Mouse (Mus musculus): Measurements from ENCODE around the gene Mrpl45.
"Not testable (repeated sequence)": the region's sequence is repeated elsewhere in the genome, so short reads cannot be mapped to it uniquely, and the experiment has no call there.

Mrpl45 gene

DNA sequence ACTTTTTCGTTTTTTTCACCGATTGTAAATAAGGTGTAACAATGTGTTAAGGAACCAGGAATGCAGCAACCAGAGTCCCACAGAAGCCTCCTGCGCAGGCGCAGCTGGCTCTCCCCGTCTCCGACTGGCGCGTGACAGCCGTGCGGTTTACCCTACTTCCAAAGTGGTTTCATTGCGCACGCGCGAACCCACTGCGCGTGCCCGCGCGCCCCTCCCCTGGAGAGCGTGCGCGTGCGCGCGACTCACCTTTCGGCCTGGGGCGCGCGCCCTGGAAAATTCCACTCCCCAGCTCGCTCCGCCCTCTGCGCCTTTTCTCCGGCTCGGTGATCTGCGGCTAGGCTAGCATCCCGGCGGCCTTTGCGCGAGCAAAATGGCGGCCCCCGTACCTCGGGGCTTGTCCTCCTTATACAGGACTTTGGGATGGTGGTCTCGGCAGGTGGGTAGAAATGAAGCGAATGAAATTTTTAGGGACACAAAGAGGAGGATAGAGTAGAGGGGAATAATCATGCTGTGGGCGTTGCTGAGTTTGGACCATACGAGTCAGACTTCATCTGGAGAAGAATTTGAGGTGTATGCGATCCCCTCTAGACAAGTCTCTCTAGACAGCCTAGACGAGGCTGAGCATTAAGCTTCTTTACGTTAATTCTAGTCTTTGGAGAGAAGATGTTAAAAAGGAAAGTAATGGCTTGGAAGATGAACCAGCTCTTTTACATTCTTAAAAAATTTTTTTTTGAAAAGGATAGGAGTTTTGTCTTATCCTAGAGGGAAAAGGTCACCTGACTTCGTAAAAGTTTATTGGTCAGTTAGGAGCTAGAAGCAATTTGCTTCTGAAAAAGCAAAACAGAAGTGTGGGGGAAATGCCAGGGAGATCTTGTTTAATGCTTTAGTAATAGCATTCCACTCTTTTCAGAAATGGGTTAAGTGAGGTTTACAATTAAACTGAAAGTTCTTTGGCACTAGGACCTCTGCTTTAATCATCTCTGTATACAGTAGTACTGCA, at the start of gene Mrpl45:
TSS of gene Mrpl45 (plus strand) at position 213 of the 1,000 bp plus-strand sequence.
- DNase-seq (ENCODE audit: low read depth in 2 of 2, low spot score in 2 of 2): peak; percentile 98 to 99

DNA sequence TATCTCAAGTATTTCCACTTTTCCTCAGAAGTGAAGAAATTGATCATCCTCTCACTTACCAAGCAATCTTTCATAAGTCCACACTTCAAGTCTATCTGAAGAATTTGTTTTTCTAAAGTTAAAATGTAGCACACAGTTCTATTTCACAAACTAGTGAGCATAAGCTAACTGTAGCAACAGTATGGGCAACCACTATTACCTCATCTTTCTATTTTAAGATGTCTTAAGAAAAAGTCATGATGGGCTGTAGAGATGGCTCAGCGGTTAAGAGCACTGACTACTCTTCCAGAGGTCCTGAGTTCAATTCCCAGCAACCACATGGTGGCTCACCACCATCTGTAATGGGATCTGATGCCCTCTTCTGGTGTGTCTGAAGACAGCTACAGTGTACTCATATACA, 49.0 kb upstream of the Mrpl45 start:
- DNase-seq (ENCODE audit: low read depth in 2 of 2, low spot score in 2 of 2): not testable (repeated sequence)

DNA sequence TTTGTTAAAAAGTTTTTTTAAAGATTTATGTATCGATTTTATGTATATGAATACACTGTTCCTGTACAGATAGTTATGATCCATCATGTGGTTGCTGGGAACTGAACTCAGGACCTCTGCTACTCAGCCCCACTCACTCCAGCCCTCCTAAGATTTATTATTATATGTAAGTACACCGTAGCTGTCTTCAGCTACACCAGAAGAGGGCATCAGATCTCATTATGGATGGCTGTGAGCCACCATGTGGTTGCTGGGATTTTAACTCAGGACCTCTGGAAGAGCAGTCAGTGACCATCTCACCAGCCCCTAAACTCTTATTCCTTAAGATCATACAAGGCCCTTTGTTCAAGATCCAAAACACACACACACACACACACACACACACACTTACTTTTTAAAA, 45.5 kb upstream of the Mrpl45 start:
- not testable (repeated sequence) for DNase-seq (ENCODE audit: low read depth in 2 of 2, low spot score in 2 of 2)

DNA sequence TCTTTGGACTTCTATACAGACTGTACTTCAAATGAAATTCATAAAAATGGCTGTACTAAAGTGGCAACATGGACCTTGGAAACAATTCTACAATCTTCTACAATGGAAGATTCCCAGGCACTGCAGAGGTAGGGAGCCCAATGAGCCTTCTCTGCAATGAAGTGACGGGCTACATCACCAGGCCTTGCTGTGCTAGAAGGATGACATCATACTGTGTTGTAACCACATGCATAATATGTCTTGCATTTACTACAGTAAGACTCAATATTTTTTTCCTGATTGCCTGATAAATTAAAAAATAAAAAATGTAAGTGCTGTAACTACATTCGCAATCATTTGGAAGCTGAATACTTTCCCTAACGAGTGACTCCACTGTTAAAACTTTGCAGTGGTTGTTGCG, 42.7 kb upstream of the Mrpl45 start:
- no peak for DNase-seq (ENCODE audit: low read depth in 2 of 2, low spot score in 2 of 2)

DNA sequence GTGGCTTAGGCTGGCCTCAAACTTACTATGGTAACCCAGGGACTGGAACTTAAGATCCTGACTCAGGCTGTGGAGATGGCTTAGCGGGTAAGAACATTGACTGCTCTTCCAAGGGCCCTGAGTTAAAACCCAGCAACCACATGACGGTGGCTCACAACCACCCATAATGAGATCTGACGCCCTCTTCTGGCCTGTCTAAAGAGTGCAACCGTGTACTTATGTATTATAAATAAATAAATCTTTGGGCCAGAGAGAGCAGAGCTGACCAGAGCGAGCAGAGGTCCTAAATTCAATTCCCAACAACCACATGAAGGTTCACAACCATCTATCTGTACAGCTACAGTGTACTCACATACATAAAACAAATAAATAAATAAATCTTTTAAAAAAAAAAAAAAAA, 41.9 kb upstream of the Mrpl45 start:
- peak in 1 of 2 experiments; percentile 23 for DNase-seq (ENCODE audit: low read depth in 2 of 2, low spot score in 2 of 2)

DNA sequence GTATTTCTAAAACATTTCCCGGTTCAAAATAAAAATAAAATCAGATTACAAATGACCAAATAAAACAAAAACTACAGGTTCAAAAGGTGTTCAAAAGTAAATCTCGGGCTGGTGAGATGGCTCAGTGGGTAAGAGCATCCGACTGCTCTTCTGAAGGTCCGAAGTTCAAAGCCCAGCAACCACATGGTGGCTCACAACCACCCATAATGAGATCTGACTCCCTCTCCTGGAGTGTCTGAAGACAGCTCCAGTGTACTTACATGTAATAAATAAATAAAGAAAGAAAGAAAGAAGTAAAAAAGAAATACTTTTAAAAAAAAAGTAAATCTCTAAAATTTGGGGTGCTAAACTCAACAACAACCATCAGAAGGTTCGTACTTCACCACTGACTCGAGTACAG, 40.6 kb upstream of the Mrpl45 start:
- DNase-seq (ENCODE audit: low read depth in 2 of 2, low spot score in 2 of 2): not testable (repeated sequence)

DNA sequence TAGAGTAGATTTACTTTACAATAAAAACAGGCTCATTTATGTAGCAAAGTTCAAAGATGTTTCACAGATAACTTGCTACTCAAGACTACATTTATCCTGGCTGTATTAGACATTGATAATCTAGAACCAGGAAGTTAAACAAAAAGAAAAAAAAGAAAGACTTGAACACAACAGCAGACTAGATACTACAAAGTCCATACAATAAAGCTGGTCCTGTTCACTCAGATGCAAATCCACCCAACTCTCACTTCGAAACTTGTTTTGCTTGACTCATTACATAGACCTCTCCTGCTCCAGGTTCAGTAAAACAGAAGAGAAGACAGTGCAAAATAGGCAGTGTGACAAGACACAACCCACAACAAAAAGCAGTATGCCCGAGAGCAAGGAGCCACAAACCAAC, 40.2 kb upstream of the Mrpl45 start:
- no peak for DNase-seq (ENCODE audit: low read depth in 2 of 2, low spot score in 2 of 2)

DNA sequence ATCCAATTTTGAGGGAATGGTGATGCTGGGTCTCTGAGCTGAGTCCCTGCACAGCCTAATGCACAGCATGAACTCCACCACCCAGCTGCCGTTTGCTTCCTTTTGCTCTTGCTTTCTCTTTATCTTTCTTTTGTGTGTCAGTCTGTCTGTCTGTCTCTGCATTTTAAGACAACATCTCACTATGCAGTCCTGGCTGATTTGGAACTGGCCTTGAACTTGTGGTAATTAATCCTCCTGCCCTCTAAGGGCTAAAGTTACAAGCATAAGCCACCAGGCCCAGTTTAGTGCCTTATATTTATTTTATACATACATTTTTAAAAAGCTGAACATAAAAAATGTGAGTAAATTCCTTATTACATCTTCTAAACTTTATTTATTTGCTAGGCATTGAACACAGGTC, 39.5 kb upstream of the Mrpl45 start:
- no peak for DNase-seq (ENCODE audit: low read depth in 2 of 2, low spot score in 2 of 2)

DNA sequence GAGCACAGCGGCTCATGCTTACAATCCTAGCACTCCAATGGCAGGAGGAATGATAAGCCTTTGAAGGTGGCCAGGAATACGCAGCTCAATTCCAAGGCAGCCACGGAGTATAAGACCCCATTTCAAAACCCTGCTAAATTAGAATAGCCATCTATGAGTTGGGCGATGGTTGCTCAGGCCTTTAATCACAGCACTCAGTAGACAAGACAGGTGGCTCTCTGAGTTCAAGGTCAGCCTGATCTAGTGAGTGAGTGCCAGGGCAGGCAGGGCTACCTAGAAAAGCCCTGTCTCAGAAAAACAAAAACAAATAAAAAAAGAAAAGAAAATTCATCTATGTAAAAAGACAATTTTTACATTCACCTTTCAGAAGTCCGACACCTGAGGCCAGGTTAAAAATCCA, 38.4 kb upstream of the Mrpl45 start:
- DNase-seq (ENCODE audit: low read depth in 2 of 2, low spot score in 2 of 2): no peak

DNA sequence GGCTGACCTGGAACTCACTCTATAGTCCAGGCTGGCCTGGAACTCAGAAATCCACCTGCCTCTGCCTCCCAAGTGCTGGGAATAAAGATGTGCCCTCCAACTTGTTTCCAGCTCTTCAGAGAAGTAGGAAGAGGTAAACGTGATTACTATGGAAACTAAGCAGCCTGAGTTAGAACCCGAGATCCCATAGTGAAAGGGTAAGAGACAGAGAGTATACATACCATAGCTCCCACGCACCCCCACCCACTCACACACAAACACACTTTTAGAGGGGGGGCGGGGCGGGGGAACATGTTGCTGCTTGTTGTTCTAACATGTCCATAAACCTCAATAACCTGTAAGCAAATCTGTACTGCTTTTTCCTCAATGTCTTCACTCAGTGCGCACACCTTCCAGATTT, 37.1 kb upstream of the Mrpl45 start:
- DNase-seq (ENCODE audit: low read depth in 2 of 2, low spot score in 2 of 2): no peak

DNA sequence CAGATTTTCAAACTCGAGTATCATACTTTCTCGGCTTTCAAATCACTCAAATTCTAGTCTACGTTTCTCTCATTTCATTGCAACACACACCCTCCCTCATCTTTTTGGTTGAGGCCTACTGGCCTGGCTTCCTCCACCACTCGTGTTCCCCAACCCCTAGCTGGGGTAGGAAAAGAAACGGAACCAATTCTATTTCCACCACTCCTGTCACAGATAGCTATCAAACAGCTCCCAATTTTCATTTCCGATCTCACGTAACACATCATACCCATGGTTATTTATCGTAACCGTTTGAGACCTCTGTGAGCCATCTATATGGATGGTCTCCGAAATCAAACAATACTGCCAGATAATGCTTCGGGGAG, 36.5 kb upstream of the Mrpl45 start:
- DNase-seq (ENCODE audit: low read depth in 2 of 2, low spot score in 2 of 2): no peak

DNA sequence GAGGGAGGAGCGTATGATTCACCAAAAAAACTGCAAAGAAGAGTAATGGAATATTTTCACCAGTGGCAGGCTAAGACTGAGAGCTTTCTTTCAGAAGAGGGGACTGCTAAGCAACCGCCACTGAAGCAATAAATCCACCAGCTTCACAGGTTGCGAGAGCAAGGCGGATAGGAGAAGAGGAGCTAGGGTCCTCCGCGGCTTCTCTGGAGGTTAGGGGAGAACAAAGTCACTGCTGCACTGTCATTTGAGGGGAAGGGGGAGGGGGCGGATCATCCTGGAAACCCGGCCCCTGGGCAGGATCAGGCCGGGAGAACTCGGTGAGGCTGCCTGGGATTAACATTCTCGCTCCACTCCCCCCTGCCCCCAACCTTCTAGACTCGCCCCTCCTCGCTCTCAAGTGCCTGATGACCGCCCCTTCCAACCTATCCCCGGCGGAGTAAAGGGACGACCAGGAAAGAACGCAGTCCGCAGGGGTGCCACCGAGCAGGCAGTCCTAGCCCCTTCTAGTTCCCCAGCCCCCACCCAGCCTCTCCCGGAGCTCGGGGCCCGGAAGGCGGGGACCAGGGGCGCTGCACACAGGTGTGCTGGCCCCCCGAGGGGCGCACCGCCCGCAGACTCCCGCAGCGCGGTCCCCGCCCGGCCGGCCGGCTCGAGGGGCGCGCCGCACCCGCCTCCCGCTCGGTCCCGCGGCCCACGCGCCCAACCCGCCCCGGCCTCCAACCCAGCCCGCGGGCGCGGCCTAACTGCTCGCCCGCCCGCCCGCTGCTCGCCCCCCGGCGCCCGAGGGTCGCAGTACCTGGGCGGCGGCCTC, 35.9 kb upstream of the Mrpl45 start:
- peak; percentile 8 to 14 for DNase-seq (ENCODE audit: low read depth in 2 of 2, low spot score in 2 of 2)

DNA sequence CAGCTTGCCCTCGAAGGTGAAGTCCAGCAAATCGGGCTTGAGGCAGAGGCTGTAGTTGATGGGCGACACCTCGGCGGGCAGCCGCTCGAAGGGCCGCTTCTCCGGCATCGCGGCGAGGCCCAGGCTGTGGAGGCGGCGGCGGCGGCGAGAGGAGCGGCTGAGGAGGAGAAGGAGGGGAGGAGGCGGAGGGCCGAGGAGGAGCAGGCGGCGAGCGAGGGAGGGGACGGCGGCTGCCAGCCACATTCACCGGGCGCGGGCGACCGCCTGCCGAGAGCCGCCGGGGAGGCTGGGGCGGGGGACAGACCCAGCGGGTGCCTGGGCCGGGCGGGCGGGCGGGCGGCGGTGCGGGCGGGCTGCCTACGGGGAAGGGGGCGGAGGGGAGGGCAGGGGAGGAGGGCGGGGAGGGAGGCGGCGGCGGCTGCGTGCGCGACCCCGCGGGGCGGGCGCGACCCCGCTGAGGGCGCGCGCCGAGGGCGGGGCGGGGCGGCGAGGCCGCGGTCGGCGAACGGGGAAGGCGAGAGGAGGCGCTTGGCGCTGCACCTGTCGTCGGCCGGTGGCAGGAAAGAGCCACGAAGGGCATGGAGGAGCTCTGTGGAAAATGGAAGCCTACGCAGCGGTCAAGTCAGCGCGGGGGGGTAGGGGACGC, 35.2 kb upstream of the Mrpl45 start, which contains the start of gene Npepps:
TSS of gene Npepps (minus strand) at position 423 of the 646 bp plus-strand sequence.
- peak; percentile 59 to 65 for DNase-seq (ENCODE audit: low read depth in 2 of 2, low spot score in 2 of 2)

DNA sequence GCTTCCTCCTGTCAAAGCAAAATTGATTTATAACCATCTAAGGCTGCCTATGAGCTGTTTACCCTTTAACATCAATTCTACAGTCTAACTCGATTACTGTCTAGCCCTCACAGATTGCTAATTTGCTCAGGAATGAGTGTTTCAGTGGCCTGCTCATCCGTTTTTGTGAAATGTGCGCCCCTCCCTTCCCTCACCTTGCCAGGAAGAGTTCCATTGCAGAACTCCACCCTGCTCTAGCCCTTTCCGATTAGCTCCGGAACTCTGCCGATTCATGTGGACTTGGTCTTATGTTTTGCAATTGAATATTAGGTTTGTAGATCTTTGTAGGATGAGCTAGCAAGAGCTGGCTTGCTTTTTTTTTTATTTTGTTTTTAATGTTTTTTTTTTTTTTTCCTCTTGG, 33.3 kb upstream of the Mrpl45 start:
- DNase-seq (ENCODE audit: low read depth in 2 of 2, low spot score in 2 of 2): no peak

DNA sequence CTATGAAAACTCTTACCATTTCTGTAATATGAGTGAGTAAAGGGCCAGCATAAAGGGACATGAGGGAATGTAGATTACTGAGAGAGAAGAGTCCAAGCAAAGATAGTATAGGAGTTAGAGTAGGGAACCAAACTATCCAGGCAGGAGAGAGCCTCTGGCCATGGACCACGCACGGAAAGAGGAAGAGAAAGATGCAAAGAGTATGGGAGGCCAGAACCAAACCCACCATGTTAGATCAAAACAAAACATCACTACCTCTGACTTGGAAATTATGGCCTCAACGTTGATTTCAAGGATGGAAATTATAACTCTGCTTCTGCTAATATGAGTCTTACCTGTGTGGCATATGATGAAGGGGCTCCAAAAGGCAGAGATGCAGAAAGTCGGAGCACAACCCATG, 30.7 kb upstream of the Mrpl45 start:
- DNase-seq (ENCODE audit: low read depth in 2 of 2, low spot score in 2 of 2): no peak

DNA sequence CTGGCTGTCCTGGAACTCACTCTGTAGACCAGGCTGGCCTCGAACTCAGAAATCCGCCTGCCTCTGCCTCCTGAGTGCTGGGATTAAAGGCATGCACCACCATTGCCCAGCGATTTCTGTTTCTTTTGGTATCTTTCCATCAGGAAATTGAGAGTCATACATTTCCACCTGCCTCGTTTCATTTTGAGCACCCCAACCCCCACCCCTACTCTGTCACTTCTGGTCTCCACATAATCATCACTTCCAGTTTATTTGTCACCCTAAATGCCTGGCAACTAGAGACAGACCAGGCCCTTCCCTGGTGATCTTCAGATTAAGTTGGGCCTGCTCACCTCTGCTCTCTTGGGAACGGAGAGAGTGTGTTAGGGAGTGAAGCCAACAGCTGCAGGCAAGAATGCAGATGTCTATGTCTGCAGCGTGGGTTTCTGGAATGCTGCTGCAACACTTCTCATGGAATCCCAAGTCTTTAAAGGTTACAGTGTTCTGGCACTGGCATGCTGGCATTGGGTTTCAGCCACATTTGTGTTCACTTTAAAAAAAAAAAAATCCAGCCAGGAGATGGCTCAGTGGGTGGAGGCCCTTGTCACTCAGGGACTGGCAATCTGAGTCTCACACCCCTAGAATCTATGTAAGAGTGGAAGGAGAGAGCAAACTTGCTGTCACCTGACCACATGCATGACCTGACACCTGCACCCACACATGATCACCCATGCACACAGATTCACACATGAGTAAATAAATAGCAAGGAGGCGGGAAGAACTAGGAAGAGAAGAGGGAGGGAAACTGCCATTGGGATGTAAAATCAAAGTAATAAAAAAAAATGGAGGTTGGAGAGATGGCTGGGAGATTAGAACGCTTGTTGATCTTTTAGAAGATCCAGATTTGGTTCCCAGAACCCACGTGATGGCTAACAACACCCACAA, 29.4 kb upstream of the Mrpl45 start:
- no peak for DNase-seq (ENCODE audit: low read depth in 2 of 2, low spot score in 2 of 2)

DNA sequence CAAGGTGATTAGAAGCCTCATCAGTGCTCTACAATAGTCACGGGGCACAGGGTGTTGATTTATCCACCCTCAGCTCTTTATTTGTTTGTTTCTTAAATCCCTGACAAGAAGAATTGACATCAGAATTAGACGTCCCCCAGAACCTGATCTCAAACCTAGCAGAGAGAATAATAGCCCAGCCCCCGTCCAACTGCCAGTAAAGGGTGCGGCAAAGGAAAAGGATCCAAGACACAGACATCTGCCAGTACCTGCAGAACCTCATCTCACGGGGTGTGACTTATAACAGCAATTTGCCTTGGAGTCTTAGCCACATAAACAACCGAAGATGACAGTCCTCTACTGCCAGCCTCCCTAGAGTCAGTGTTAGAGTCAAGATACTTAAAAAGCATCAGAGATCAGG, 28.5 kb upstream of the Mrpl45 start:
- DNase-seq (ENCODE audit: low read depth in 2 of 2, low spot score in 2 of 2): no peak

DNA sequence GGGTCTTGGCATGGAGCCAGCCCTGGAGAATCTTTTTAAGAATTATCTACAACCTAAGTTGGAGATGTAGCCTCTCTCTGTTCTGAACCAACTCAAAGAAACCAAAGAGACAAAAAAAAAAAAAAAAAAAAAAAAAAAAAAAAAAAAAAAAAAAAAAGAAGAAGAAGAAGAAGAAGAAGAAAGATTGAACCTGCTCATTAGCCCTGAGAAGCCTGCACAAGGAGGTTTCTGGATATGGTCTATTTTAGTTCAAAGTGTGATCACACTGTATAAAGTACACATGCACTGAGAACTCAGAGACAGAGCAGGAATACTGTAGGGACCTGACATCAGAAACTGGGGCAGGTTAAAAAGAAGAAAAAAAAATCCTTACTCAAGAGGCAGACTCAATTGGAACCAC, 27.9 kb upstream of the Mrpl45 start:
- DNase-seq (ENCODE audit: low read depth in 2 of 2, low spot score in 2 of 2): no peak

DNA sequence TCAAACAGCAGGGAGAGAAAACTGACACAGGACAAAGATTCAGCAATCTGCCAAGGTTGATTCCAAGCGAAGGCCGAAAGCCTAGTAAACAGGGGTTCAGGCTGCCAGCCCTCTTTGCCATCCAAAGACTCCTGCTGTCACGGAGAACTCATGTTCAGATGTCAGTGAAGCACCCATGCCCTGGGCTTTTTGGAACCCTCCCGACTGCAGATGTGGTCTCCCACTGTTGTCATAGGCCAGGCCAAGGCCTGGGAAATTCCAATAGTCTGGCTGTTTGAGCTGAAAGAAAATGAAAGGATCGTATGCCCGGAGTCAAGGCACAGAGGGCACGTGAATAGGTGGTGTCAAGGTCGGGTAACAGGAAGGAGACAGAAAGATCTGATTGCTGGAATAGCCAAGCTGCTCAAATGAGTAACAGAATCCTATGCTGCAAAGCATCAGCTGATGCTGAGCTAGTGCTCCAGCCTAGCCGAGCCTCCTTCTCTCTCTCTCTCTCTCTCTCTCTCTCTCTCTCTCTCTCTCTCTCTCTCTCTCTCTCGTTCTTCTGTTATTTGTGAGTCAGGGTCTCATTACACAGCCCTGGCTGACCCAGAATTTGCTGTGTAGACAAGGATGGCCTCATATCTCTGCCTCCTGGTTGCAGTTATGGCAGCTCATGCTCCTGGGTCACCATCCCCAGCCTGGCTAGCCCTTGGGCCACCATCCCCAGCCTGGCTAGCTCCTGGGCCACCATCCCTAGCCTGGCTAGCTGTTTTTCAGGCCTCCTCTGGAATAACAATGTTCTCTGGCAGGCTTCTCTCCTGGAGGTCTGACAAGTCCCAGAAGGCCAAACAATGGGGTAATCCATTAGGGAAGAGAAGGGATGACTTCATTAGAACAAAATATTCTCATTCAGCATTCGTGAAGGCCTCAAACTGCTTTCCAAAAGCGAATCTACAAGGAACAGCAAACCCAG, 26.0 kb upstream of the Mrpl45 start:
- no peak for DNase-seq (ENCODE audit: low read depth in 2 of 2, low spot score in 2 of 2)
